Mouse (Mus musculus) embryo, embryonic 10.5 days (tissue): ENCODE measurements around the gene Ccr10.

Experiments used
- DNase-seq: peaks from one replicate; pipeline ENCODE4 v3.0.0-alpha.2; 2015; ENCODE audit warnings: low spot score

The Ccr10 gene

GRCm38 (mm10) chr11:101174851-101175628, at the start of gene Ccr10:
Gene Ccr10 (minus strand): TSS chr11:101175443.
- DNase-seq: peak; percentile 50

GRCm38 (mm10) chr11:101224337-101224736, 49.1 kb upstream of the Ccr10 start:
- no peak for DNase-seq

GRCm38 (mm10) chr11:101221306-101221986, 46.2 kb upstream of the Ccr10 start:
- no peak for DNase-seq

GRCm38 (mm10) chr11:101220853-101221252, 45.6 kb upstream of the Ccr10 start:
- no peak for DNase-seq

GRCm38 (mm10) chr11:101218436-101219055, 43.3 kb upstream of the Ccr10 start:
- no peak for DNase-seq

- no peak for DNase-seq
Observed at GRCm38 (mm10) chr11:101216936-101217335, 41.7 kb upstream of the Ccr10 start.

GRCm38 (mm10) chr11:101211970-101212369, 36.7 kb upstream of the Ccr10 start:
- DNase-seq: peak; percentile 92

- DNase-seq: peak; percentile 79
Observed at GRCm38 (mm10) chr11:101200986-101201385, 25.7 kb upstream of the Ccr10 start.

- no peak for DNase-seq
Observed at GRCm38 (mm10) chr11:101199555-101199954, 24.3 kb upstream of the Ccr10 start.

GRCm38 (mm10) chr11:101196175-101196574, 20.9 kb upstream of the Ccr10 start:
- no peak for DNase-seq

- DNase-seq: no peak
Observed at GRCm38 (mm10) chr11:101195571-101195970, 20.3 kb upstream of the Ccr10 start.

- no peak for DNase-seq
Observed at GRCm38 (mm10) chr11:101195101-101195500, 19.9 kb upstream of the Ccr10 start.

GRCm38 (mm10) chr11:101194643-101195042, 19.4 kb upstream of the Ccr10 start:
- DNase-seq: no peak

GRCm38 (mm10) chr11:101194137-101194536, 18.9 kb upstream of the Ccr10 start:
- no peak for DNase-seq

- DNase-seq: no peak
Observed at GRCm38 (mm10) chr11:101193076-101193475, 17.8 kb upstream of the Ccr10 start.

GRCm38 (mm10) chr11:101192646-101193045, 17.4 kb upstream of the Ccr10 start:
- no peak for DNase-seq

GRCm38 (mm10) chr11:101191919-101192470, 16.8 kb upstream of the Ccr10 start:
- DNase-seq: no peak

- peak; percentile 47 for DNase-seq
Observed at GRCm38 (mm10) chr11:101190913-101191907, 16.0 kb upstream of the Ccr10 start.

GRCm38 (mm10) chr11:101190181-101190912, 15.1 kb upstream of the Ccr10 start:
- DNase-seq: no peak

- peak; percentile 76 for DNase-seq
Observed at GRCm38 (mm10) chr11:101189495-101190180, 14.4 kb upstream of the Ccr10 start.
